ENCODE assay signal across 10 mouse cellular contexts in the genomic region with DNA sequence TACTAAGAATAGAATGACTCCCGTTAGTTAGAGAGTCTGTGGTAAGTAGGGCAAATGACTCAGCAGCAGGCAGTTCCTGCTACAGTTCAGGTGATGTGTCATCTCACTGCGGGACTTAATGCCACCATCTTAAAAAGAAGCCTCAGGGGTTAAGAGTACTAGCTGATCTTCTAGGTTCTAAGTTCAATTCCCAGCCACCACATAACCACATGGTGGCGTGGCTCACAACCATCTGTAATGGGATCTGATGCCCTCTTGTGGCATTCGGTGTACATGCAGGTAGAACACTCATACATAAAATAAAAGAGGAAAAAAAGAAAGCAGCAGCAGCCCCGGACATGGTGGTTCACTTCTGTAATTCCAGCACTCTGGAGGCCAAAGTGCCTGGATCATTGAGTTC. TPM values are rescaled to one million over a fixed set of nuclear protein-coding genes. Genes with fewer than 3 reads are reported as not detected.
A peak's percentile ranks its signal among the peaks of the same experiment; 100 is the strongest.
DNase-seq lines count a peak whose midpoint lies in the region; ATAC-seq and TF ChIP-seq lines count a peak whose summit lies in the region.
"Had no signal": no experiment of that assay in that cellular context is flagged by ENCODE, and none has a peak within 500 bp of the region (broad histone marks: within the 10 kb centered on the region; RNA-seq: fewer than 3 reads in every experiment).

No protein-coding gene starts in this region.

- peak; percentile 67 for DNase-seq in intestine, embryonic 14.5 days (ENCODE audit: low spot score)
- DNase-seq in CH12.LX (ENCODE audit: extremely low read depth), result peak; percentile 90
- DNase-seq in adrenal gland, postnatal 36 days, result peak; percentile 26 to 45
- DNase-seq in forelimb bud, embryonic 11.5 days (ENCODE audit: low read depth, low spot score), result peak; percentile 66
- DNase-seq in left cerebral cortex, postnatal 36 days (ENCODE audit: low spot score in 2 of 2), result peak; percentile 16 to 22
- DNase-seq in ovary, adult 18-20 months (ENCODE audit: low spot score), result no peak

- peak; percentile 62 for TF ChIP-seq RAD21 in CH12.LX (IDR thresholded peaks at IDR 0.05; ENCODE audit: low read depth, low read length)

- peak; percentile 85 to 100 for TF ChIP-seq CTCF in CH12.LX (conservative IDR thresholded peaks at IDR 0.05 in 1 of 2, IDR thresholded peaks at IDR 0.05 in 1 of 2; ENCODE audit: low read depth in 2 of 2, low read length in 2 of 2)

- intact Hi-C loops in left cerebral cortex, postnatal 36 days (cut with DNase I), result no loop called here

- H3K4me2 ChIP-seq in intestine, embryonic 14.5 days (ENCODE audit: low read length), result no peak overlapping the region
- H3K4me2 ChIP-seq in intestine, embryonic 16.5 days (ENCODE audit: low read depth, low read length), result no peak overlapping the region
- H3K4me2 ChIP-seq in CH12.LX (ENCODE audit: insufficient read depth, low read depth, poor library complexity, severe bottlenecking), result no peak overlapping the region
- H3K4me2 ChIP-seq: neural tube, embryonic 12.5 days had no signal

- no peak overlapping the region for H3K27ac ChIP-seq in intestine, embryonic 14.5 days (ENCODE audit: low read depth)
- no peak overlapping the region for H3K27ac ChIP-seq in intestine, embryonic 16.5 days (ENCODE audit: low read length)
- H3K27ac ChIP-seq in CH12.LX (ENCODE audit: insufficient read depth, low read depth), result no peak overlapping the region
- H3K27ac ChIP-seq: neural tube, embryonic 12.5 days had no signal

- WGBS in intestine, embryonic 14.5 days, result 45% methylated on average over 5 of the region's 5 CpGs
- WGBS in intestine, embryonic 16.5 days, result 39% methylated on average over 5 of the region's 5 CpGs

- no peaks in the 10 kb centered on the region for H3K4me1 ChIP-seq in intestine, embryonic 14.5 days (replicated peaks; ENCODE audit: control insufficient read depth, insufficient read depth, low read length)
- H3K4me1 ChIP-seq in intestine, embryonic 16.5 days (ENCODE audit: control insufficient read depth, insufficient read depth, low read length), result no peaks in the 10 kb centered on the region
- peaks cover 0 to 8% of the 10 kb centered on the region in 2 experiments; a peak in 1 of 4 replicates for H3K4me1 ChIP-seq in CH12.LX (ENCODE audit: control insufficient read depth in 1 of 2, insufficient read depth in 2 of 2)
- H3K4me1 ChIP-seq: neural tube, embryonic 12.5 days had no signal

- H3K9me3 ChIP-seq in intestine, embryonic 14.5 days (ENCODE audit: control insufficient read depth, low read length), result no peaks in the 10 kb centered on the region
- no peaks in the 10 kb centered on the region for H3K9me3 ChIP-seq in intestine, embryonic 16.5 days (ENCODE audit: control insufficient read depth, low read length)
- H3K9me3 ChIP-seq in CH12.LX (replicated peaks; ENCODE audit: low read length), result no peaks in the 10 kb centered on the region
- H3K9me3 ChIP-seq: neural tube, embryonic 12.5 days had no signal

- no peak for TF ChIP-seq POLR2A in CH12.LX (IDR thresholded peaks at IDR 0.05; ENCODE audit: low read depth, low read length)

- no peak; the same call in 1 of the 2 replicates for TF ChIP-seq EP300 in CH12.LX (IDR thresholded peaks at IDR 0.05; ENCODE audit: low read length)

- no peak overlapping the region for H3K9ac ChIP-seq in intestine, embryonic 14.5 days (ENCODE audit: low read length)
- H3K9ac ChIP-seq in intestine, embryonic 16.5 days (ENCODE audit: low read depth, low read length), result no peak overlapping the region
- no peak overlapping the region for H3K9ac ChIP-seq in CH12.LX (ENCODE audit: insufficient read depth, low read depth)
- H3K9ac ChIP-seq: neural tube, embryonic 12.5 days had no signal

- peaks cover 74% of the 10 kb centered on the region for H3K36me3 ChIP-seq in intestine, embryonic 14.5 days (ENCODE audit: control insufficient read depth, insufficient read depth, low read length)
- peaks cover 24% of the 10 kb centered on the region for H3K36me3 ChIP-seq in intestine, embryonic 16.5 days (ENCODE audit: control insufficient read depth, insufficient read depth, low read length)
- peaks cover 63 to 77% of the 10 kb centered on the region in 2 experiments for H3K36me3 ChIP-seq in CH12.LX (replicated peaks in 1 of 2; ENCODE audit: control insufficient read depth in 1 of 2, insufficient read depth in 1 of 2, low read length in 1 of 2)

- H3K27me3 ChIP-seq in intestine, embryonic 14.5 days (replicated peaks; ENCODE audit: control insufficient read depth, insufficient read depth, low read length), result no peaks in the 10 kb centered on the region
- no peaks in the 10 kb centered on the region for H3K27me3 ChIP-seq in intestine, embryonic 16.5 days (replicated peaks; ENCODE audit: control insufficient read depth, insufficient read depth, low read length)
- no peaks in the 10 kb centered on the region for H3K27me3 ChIP-seq in CH12.LX (replicated peaks)
- H3K27me3 ChIP-seq: neural tube, embryonic 12.5 days had no signal

- ATAC-seq in intestine, embryonic 14.5 days (replicated peaks; ENCODE audit: low FRiP score, low TSS enrichment, low read depth), result no peak; the same call in 1 of the 2 replicates
- no peak for ATAC-seq in intestine, embryonic 16.5 days
- peak; percentile 85 for ATAC-seq in neutrophil, adult 5-6 weeks (ENCODE audit: extremely low read depth, insufficient number of reproducible peaks, low FRiP score, poor library complexity, severe bottlenecking)

- dilution Hi-C loops in CH12.LX (cut with MboI; ENCODE audit: extremely low pct_ligation_motif_present, extremely low pct_unique_long_range_greater_than_20kb, low sequenced_read_pairs), result no loop called here

- H3K4me3 ChIP-seq in intestine, embryonic 14.5 days (ENCODE audit: low read depth, low read length), result no peak overlapping the region
- H3K4me3 ChIP-seq in intestine, embryonic 16.5 days (ENCODE audit: low read length), result no peak overlapping the region
- no peak overlapping the region for H3K4me3 ChIP-seq in CH12.LX (replicated peaks in 1 of 3; ENCODE audit: low read depth in 2 of 3, low read length in 2 of 3, poor library complexity in 1 of 3)
- H3K4me3 ChIP-seq: neural tube, embryonic 12.5 days had no signal

- H3K79me2 ChIP-seq in CH12.LX (replicated peaks; ENCODE audit: control insufficient read depth, extremely low read depth, insufficient read depth, poor library complexity, severe bottlenecking), result peaks cover 5% of the 10 kb centered on the region; the same call in 1 of the 2 replicates

- in situ Hi-C loops in CH12.LX (cut with MboI; ENCODE audit: low pct_ligation_motif_present, low pct_unique_long_range_greater_than_20kb, low sequenced_read_pairs), result no loop called here

TF ChIP-seq in CH12.LX, 34 proteins besides CTCF, POLR2A, EP300 and RAD21 (continues in another document):
- TF ChIP-seq USF2 (conservative IDR thresholded peaks at IDR 0.05; ENCODE audit: low read depth, low read length) (no peak), MEF2A (IDR thresholded peaks at IDR 0.05; ENCODE audit: borderline replicate concordance, low read depth, low read length) (peak; percentile 69; the same call in 1 of the 2 replicates), POLR2AphosphoS2 (IDR thresholded peaks at IDR 0.05; ENCODE audit: low read depth, low read length) (no peak), MAX (IDR thresholded peaks at IDR 0.05; ENCODE audit: low read length) (peak; percentile 91), SIN3A (IDR thresholded peaks at IDR 0.05; ENCODE audit: low read length) (peak; percentile 61; the same call in 1 of the 2 replicates), NRF1 (IDR thresholded peaks at IDR 0.05; ENCODE audit: low read depth, low read length) (peak; percentile 42; the same call in 1 of the 2 replicates), MAZ (IDR thresholded peaks at IDR 0.05; ENCODE audit: low read depth, low read length) (no peak), ZNF384 (IDR thresholded peaks at IDR 0.05; ENCODE audit: low read depth, low read length) (peak; percentile 75), E2F4 (IDR thresholded peaks at IDR 0.05; ENCODE audit: insufficient replicate concordance, low read depth, low read length) (no peak), MYC (IDR thresholded peaks at IDR 0.05; ENCODE audit: low read depth, low read length) (peak; percentile 98)

RNA-seq across cellular contexts. Expression of a gene that starts 10.4 kb away (rescaled TPM):
- 50.9 and 60.9 TPM in 2 replicates for polyA plus RNA-seq in intestine, embryonic 14.5 days (2014; fragmentation: Nextera tagmentation; extraction: Ambion mirVana)
- 56.2 and 65.5 TPM in 2 replicates for polyA plus RNA-seq in intestine, embryonic 16.5 days (2015; fragmentation: Nextera tagmentation; extraction: Ambion mirVana)
- 39.4 and 52.2 TPM in 2 replicates for total RNA-seq in CH12.LX (2012; rRNA removed)
- 44.7 and 48.3 TPM in 2 replicates for total RNA-seq in CH12.LX (2014; rRNA removed)
- 39.3 and 44.8 TPM in 2 replicates for polyA plus RNA-seq in CH12.LX (2012; ENCODE audit: insufficient read length, low read depth)
- total RNA-seq in adrenal gland, postnatal 36 days (2021), result 100 to 1,000 TPM; 128 to 134 TPM
- 100 to 1,000 TPM; 131 to 145 TPM for total RNA-seq in left cerebral cortex, postnatal 36 days (2021)
- 166 and 171 TPM in 2 replicates for total RNA-seq in neutrophil, adult 5-6 weeks (2017)

RNA-seq across cellular contexts. Expression of a gene that starts 10.6 kb away (rescaled TPM):
- 13.3 and 17.1 TPM in 2 replicates for polyA plus RNA-seq in intestine, embryonic 14.5 days (2014; fragmentation: Nextera tagmentation; extraction: Ambion mirVana)
- 6.0 and 6.8 TPM in 2 replicates for polyA plus RNA-seq in intestine, embryonic 16.5 days (2015; fragmentation: Nextera tagmentation; extraction: Ambion mirVana)
- total RNA-seq in CH12.LX (2012; rRNA removed), result 33.0 and 37.4 TPM in 2 replicates
- total RNA-seq in CH12.LX (2014; rRNA removed), result 37.5 and 41.4 TPM in 2 replicates
- 31.1 and 31.3 TPM in 2 replicates for polyA plus RNA-seq in CH12.LX (2012; ENCODE audit: insufficient read length, low read depth)
- 1 to 10 TPM; 2.4 to 2.9 TPM for total RNA-seq in adrenal gland, postnatal 36 days (2021)
- 1 to 10 TPM in 1 of 2 experiments, under 1 TPM in 1; 0.96 to 1.0 TPM for total RNA-seq in left cerebral cortex, postnatal 36 days (2021)
- 4.8 and 5.6 TPM in 2 replicates for total RNA-seq in neutrophil, adult 5-6 weeks (2017)

RNA-seq across cellular contexts. Expression of a gene that starts 19.7 kb away (rescaled TPM):
- 7.6 and 8.9 TPM in 2 replicates for polyA plus RNA-seq in intestine, embryonic 14.5 days (2014; fragmentation: Nextera tagmentation; extraction: Ambion mirVana)
- 38.6 and 49.4 TPM in 2 replicates for polyA plus RNA-seq in intestine, embryonic 16.5 days (2015; fragmentation: Nextera tagmentation; extraction: Ambion mirVana)
- total RNA-seq in CH12.LX (2012; rRNA removed), result 1.4 and 2.2 TPM in 2 replicates
- 2.6 and 2.8 TPM in 2 replicates for total RNA-seq in CH12.LX (2014; rRNA removed)
- polyA plus RNA-seq in CH12.LX (2012; ENCODE audit: insufficient read length, low read depth), result 6.8 and 9.1 TPM in 2 replicates
- 10 to 100 TPM; 10.9 to 11.1 TPM for total RNA-seq in adrenal gland, postnatal 36 days (2021)
- total RNA-seq in left cerebral cortex, postnatal 36 days (2021), result 1 to 10 TPM; 1.2 to 1.6 TPM
- total RNA-seq in neutrophil, adult 5-6 weeks (2017), result 6.9 and 7.2 TPM in 2 replicates

RNA-seq across cellular contexts. Expression of a gene that starts 36.7 kb away (rescaled TPM):
- not detected in 2 replicates for polyA plus RNA-seq in intestine, embryonic 14.5 days (2014; fragmentation: Nextera tagmentation; extraction: Ambion mirVana)
- not detected in 2 replicates for polyA plus RNA-seq in intestine, embryonic 16.5 days (2015; fragmentation: Nextera tagmentation; extraction: Ambion mirVana)
- not detected in 2 replicates for total RNA-seq in CH12.LX (2012; rRNA removed)
- not detected in 2 replicates for total RNA-seq in CH12.LX (2014; rRNA removed)
- not detected in 2 replicates for polyA plus RNA-seq in CH12.LX (2012; ENCODE audit: insufficient read length, low read depth)
- not detected for total RNA-seq in adrenal gland, postnatal 36 days (2021)
- total RNA-seq in left cerebral cortex, postnatal 36 days (2021), result not detected
- total RNA-seq in neutrophil, adult 5-6 weeks (2017), result not detected in 2 replicates
- total RNA-seq: gastrocnemius, adult 8-10 months had no signal
- polyA plus RNA-seq: neural tube, embryonic 12.5 days had no signal
